Mouse (Mus musculus) hindbrain, embryonic 16.5 days (tissue): Measurements from ENCODE around the gene Acsl1. TPM values are rescaled to one million over a fixed set of nuclear protein-coding genes. Genes with fewer than 3 reads are reported as not detected.

Experiments
- ATAC-seq: fragments of 200-750 bp; cut with Nextera tagmentation; 2 replicates; pipeline ENCODE4 v1.8.0; 2017; ENCODE audit warnings: moderate TSS enrichment, moderate library complexity
- H3K27ac ChIP-seq: fragments of 300-500 bp; sonication (generic); 2 replicates; pipeline ENCODE4 v1.5.1; 2014; ENCODE audit warnings: low read depth, mild to moderate bottlenecking, control low read depth, low read length, moderate library complexity
- H3K27me3 ChIP-seq: fragments of 300-500 bp; sonication (generic); replicated peaks from 2 replicates; pipeline ENCODE4 v1.6.1; 2014; ENCODE audit warnings: low read length; ENCODE audit not compliant: control insufficient read depth, insufficient read depth
- H3K36me3 ChIP-seq: fragments of 300-500 bp; sonication (generic); 2 replicates; pipeline ENCODE4 v1.6.1; 2014; ENCODE audit warnings: mild to moderate bottlenecking, low read length, moderate library complexity, mixed read lengths; ENCODE audit not compliant: control insufficient read depth, insufficient read depth
- H3K4me1 ChIP-seq: fragments of 300-500 bp; sonication (generic); 2 replicates; pipeline ENCODE4 v1.6.1; 2014; ENCODE audit warnings: low read depth, low read length; ENCODE audit not compliant: control insufficient read depth, insufficient read depth
- H3K4me2 ChIP-seq: fragments of 300-500 bp; sonication (generic); 2 replicates; pipeline ENCODE4 v1.6.1; 2014; ENCODE audit warnings: mild to moderate bottlenecking, low read length, control low read depth, moderate library complexity
- H3K4me3 ChIP-seq: fragments of 300-500 bp; sonication (generic); 2 replicates; pipeline ENCODE4 v1.5.1; 2014; ENCODE audit warnings: mild to moderate bottlenecking, low read length, control low read depth, moderate library complexity
- H3K9ac ChIP-seq: fragments of 300-500 bp; sonication (generic); 2 replicates; pipeline ENCODE4 v1.6.1; 2014; ENCODE audit warnings: low read depth, mild to moderate bottlenecking, control low read depth, low read length, moderate library complexity
- H3K9me3 ChIP-seq: fragments of 300-500 bp; sonication (generic); 2 replicates; pipeline ENCODE4 v1.6.1; 2014; ENCODE audit warnings: mild to moderate bottlenecking, low read length, moderate library complexity; ENCODE audit not compliant: control insufficient read depth
- WGBS: fragments of 180-500 bp; shearing (Covaris S2); extraction: QIAGEN DNeasy Blood & Tissue Kit; methylation state at CpG from one replicate; pipeline ENCODE4 v1.1.7; 2014; 5-methylcytosine and 5-hydroxymethylcytosine counted together
- polyA plus RNA-seq: library from polyadenylated mRNA; unstranded; fragments of >200 nt; fragmentation: Nextera tagmentation; extraction: Ambion mirVana; gene quantifications from 2 replicates; pipeline ENCODE4 v1.2.1, GENCODE M21; 2015

Gene Acsl1
- polyA plus RNA-seq, 1 experiment from 2014 or later, result 19.5 TPM

GRCm38 (mm10) chr8:46447334-46447733 lies 23.5 kb upstream of the Acsl1 start:
- WGBS, result 85% methylated on average over 6 of the region's 6 CpGs
- no peak for ATAC-seq
- H3K9ac ChIP-seq, result no peak overlapping the region
- H3K36me3 ChIP-seq, result no peaks in the 10 kb centered on the region
- H3K27me3 ChIP-seq, result no peaks in the 10 kb centered on the region
- no peaks in the 10 kb centered on the region for H3K4me1 ChIP-seq
- H3K4me3 ChIP-seq, result no peak overlapping the region
- H3K9me3 ChIP-seq, result no peaks in the 10 kb centered on the region
- H3K27ac ChIP-seq, result no peak overlapping the region
- no peak overlapping the region for H3K4me2 ChIP-seq

- H3K4me2 ChIP-seq, result no peak overlapping the region
- WGBS, result 78% methylated on average over 5 of the region's 5 CpGs
- H3K4me3 ChIP-seq, result no peak overlapping the region
- H3K27ac ChIP-seq, result no peak overlapping the region
- H3K36me3 ChIP-seq, result no peaks in the 10 kb centered on the region
- no peaks in the 10 kb centered on the region for H3K4me1 ChIP-seq
- H3K27me3 ChIP-seq, result no peaks in the 10 kb centered on the region
- ATAC-seq, result no peak
- H3K9me3 ChIP-seq, result no peaks in the 10 kb centered on the region
- no peak overlapping the region for H3K9ac ChIP-seq
Measured at GRCm38 (mm10) chr8:46448606-46449005, 22.2 kb upstream of the Acsl1 start.

- Histone ChIP-seq H3K4me3 (no peak overlapping the region), H3K27ac (no peak overlapping the region), H3K9ac (no peak overlapping the region), H3K9me3 (no peaks in the 10 kb centered on the region), H3K4me2 (no peak overlapping the region), H3K4me1 (no peaks in the 10 kb centered on the region), H3K27me3 (no peaks in the 10 kb centered on the region), H3K36me3 (no peaks in the 10 kb centered on the region)
- no peak for ATAC-seq
- 76% methylated on average over 4 of the region's 4 CpGs for WGBS
Measured at GRCm38 (mm10) chr8:46449063-46449462, 21.8 kb upstream of the Acsl1 start.

GRCm38 (mm10) chr8:46449723-46450251 lies 21.1 kb upstream of the Acsl1 start:
- 79% methylated on average over 8 of the region's 8 CpGs for WGBS
- Histone ChIP-seq H3K27me3 (no peaks in the 10 kb centered on the region), H3K27ac (no peak overlapping the region), H3K9me3 (peaks cover 3% of the 10 kb centered on the region; the same call in 1 of the 2 replicates), H3K4me1 (no peaks in the 10 kb centered on the region), H3K4me2 (no peak overlapping the region), H3K4me3 (no peak overlapping the region), H3K36me3 (no peaks in the 10 kb centered on the region), H3K9ac (no peak overlapping the region)
- ATAC-seq, result no peak

GRCm38 (mm10) chr8:46458215-46458811 lies 12.5 kb upstream of the Acsl1 start:
- 80% methylated on average over 6 of the region's 6 CpGs for WGBS
- no peak overlapping the region for H3K9ac ChIP-seq
- H3K4me1 ChIP-seq, result no peaks in the 10 kb centered on the region
- H3K9me3 ChIP-seq, result peaks cover 3% of the 10 kb centered on the region; the same call in 1 of the 2 replicates
- no peak overlapping the region for H3K27ac ChIP-seq
- H3K4me3 ChIP-seq, result no peak overlapping the region
- ATAC-seq, result no peak
- H3K36me3 ChIP-seq, result no peaks in the 10 kb centered on the region
- no peak overlapping the region for H3K4me2 ChIP-seq
- H3K27me3 ChIP-seq, result no peaks in the 10 kb centered on the region

- 88% methylated on average over 2 of the region's 2 CpGs for WGBS
- Histone ChIP-seq H3K4me2 (no peak overlapping the region), H3K9ac (no peak overlapping the region), H3K36me3 (no peaks in the 10 kb centered on the region), H3K27me3 (no peaks in the 10 kb centered on the region), H3K4me1 (peaks cover 9% of the 10 kb centered on the region), H3K27ac (no peak overlapping the region), H3K4me3 (no peak overlapping the region), H3K9me3 (no peaks in the 10 kb centered on the region)
- ATAC-seq, result no peak
Measured at GRCm38 (mm10) chr8:46468400-46468799, 2.4 kb upstream of the Acsl1 start.

GRCm38 (mm10) chr8:46469071-46469769 lies 1.6 kb upstream of the Acsl1 start:
- H3K4me3 ChIP-seq, result no peak overlapping the region
- 95% methylated on average over 8 of the region's 8 CpGs for WGBS
- ATAC-seq, result no peak

GRCm38 (mm10) chr8:46470091-46470791 lies 596 bp upstream of the Acsl1 start:
- ATAC-seq, result peak; percentile 7
- peaks cover 11% of the 10 kb centered on the region for H3K4me1 ChIP-seq

More at GRCm38 (mm10) chr8:46469071-46469769, 1.6 kb upstream of the Acsl1 start:
- Histone ChIP-seq H3K9me3 (no peaks in the 10 kb centered on the region), H3K27me3 (no peaks in the 10 kb centered on the region), H3K9ac (no peak overlapping the region), H3K27ac (no peak overlapping the region), H3K4me1 (peaks cover 11% of the 10 kb centered on the region), H3K36me3 (no peaks in the 10 kb centered on the region), H3K4me2 (no peak overlapping the region)

GRCm38 (mm10) chr8:46471926-46472485 lies 1.2 kb downstream of the Acsl1 start:
- Histone ChIP-seq H3K27ac (no peak overlapping the region), H3K27me3 (no peaks in the 10 kb centered on the region), H3K36me3 (no peaks in the 10 kb centered on the region), H3K9me3 (no peaks in the 10 kb centered on the region), H3K4me3 (peak overlapping the region; percentile 68), H3K9ac (peak overlapping the region; percentile 78), H3K4me1 (peaks cover 11% of the 10 kb centered on the region), H3K4me2 (peak overlapping the region; percentile 85)
- no peak for ATAC-seq
- WGBS, result 34% methylated on average over 9 of the region's 9 CpGs

More at GRCm38 (mm10) chr8:46470091-46470791, 596 bp upstream of the Acsl1 start:
- Histone ChIP-seq H3K27ac (peak overlapping the region; percentile 75; the same call in 1 of the 2 replicates), H3K36me3 (no peaks in the 10 kb centered on the region), H3K9me3 (no peaks in the 10 kb centered on the region), H3K4me3 (peak overlapping the region; percentile 68), H3K9ac (peak overlapping the region; percentile 6; the same call in 1 of the 2 replicates), H3K4me2 (peak overlapping the region; percentile 85), H3K27me3 (no peaks in the 10 kb centered on the region)
- 47% methylated on average over 13 of the region's 15 CpGs for WGBS
